Mouse (Mus musculus) lung, postnatal 36 days (tissue): ENCODE measurements at regions not wholly inside any gene's neighbourhood (a gene's known extent, or its start where the extent isn't known, plus 50 kb on each side); places are given as distances from the start of the nearest gene placed in this dataset.
A peak's percentile ranks its signal among the peaks of the same experiment; 100 is the strongest.

Experiments used
- DNase-seq: peaks from one replicate; pipeline ENCODE4 v3.0.0; 2022; ENCODE audit warnings: mixed read lengths

DNA sequence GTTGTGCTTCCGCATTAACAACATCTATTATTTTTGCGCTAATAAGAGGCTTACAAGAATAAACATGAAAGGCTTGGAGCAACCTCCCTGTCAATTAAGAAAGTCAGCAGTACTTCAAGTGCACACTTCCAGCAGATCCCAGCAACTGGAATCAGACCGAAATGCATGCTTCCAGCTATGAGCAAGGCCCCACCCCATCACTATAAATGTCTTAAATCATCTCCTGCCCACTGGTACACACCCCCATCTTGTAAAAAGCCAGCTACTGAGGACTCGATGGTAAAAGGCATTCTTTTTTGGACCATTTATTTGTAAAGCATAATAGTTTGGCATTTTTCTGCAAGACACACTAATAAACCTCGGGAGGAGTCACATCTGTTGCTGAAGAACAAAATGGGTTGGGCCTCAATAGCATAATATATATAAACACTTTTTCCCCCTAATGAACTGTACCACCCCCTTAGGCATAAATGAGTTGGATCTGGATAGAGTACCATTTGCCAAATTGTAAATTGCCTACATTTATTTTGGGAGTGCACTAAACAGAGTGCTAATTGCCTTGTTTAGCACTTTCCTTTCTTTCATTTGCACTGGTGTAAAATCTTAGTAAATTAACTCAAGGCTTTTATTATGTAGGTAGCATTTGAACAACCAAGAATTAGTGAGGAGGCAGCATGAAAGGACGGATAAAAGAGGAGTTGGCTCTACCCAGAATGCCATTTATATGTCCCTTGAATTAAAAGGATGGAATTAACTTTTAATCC is 371.8 kb downstream of the Nr2f2 start:
- no peak for DNase-seq

- no peak for DNase-seq
These were observed 373.9 kb downstream of the Nr2f2 start for GRCm38 (mm10) chr7:69992383-69993327.

- DNase-seq = no peak
These were observed 374.6 kb downstream of the Nr2f2 start for GRCm38 (mm10) chr7:69991982-69992381.

DNA sequence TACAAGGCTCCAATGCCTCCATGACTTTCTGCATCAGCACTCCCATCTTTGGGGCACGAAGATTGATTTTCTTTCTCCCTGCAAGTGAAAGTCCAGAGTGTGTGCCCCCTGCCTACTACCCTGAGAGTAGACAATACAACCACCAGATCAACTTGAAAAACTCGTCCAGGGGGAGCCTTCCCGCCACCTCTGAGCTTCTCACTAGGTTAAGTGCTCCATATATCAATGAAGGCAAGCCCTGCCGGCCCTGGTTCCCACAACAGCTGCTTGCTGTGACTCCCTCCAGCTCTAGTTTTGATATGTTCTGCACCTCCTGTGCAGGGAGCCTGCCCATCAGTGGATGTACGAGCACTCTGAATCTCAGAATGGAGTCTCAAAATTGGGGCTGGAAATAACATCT is 377.8 kb downstream of the Nr2f2 start:
- DNase-seq = no peak

- DNase-seq = no peak
These were observed 385.2 kb downstream of the Nr2f2 start for GRCm38 (mm10) chr7:69981301-69981700.

- DNase-seq = no peak
These were observed 390.2 kb downstream of the Nr2f2 start for GRCm38 (mm10) chr7:69976369-69976768.

GRCm38 (mm10) chr7:69964002-69964401 is 402.5 kb downstream of the Nr2f2 start:
- DNase-seq = peak; percentile 3

DNA sequence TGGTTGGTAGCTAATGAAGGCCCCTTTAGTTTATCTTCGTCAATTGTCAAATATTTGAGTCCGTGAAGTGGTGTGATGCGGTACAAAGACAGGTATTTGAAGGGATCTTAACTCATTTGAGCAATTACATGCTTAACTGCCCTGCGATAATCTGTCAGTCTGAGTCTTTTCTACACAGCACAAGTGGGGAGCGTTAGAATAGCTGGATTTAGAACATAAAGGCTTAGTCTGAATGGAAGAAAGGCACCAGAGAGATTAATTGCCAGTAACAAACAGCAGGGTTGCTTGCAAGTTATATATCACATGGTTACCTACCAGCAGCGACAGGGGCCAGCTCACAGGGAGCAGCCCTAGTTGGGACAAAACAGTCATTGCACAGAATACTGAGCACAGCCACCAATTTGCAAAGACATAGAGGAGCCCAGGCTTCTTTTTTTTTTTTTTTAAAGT is 416.3 kb downstream of the Nr2f2 start:
- no peak for DNase-seq

- no peak for DNase-seq
These were observed 416.9 kb downstream of the Nr2f2 start for GRCm38 (mm10) chr7:69949647-69950121.

GRCm38 (mm10) chr7:69946396-69946795 is 420.1 kb downstream of the Nr2f2 start:
- DNase-seq = no peak

DNA sequence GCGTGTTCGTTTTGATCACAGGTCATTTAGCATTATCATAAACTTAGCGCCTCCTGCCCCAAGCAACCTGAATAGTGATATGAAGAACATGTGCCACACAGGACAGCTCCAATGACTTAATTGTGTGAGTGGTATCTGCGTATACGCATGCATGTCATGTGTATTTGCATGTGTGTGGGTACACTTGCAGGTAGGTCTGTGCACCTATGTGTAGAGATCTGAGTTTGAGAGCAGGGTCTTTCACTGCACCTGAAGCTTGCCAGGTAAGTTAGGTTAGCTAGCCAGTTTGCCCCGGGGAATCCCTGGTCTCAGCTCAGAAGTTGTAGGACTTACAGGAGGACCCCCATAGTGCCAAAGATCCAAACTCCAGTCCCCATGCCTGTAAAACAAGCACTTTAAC is 424.7 kb downstream of the Nr2f2 start:
- no peak for DNase-seq

- no peak for DNase-seq
These were observed 441.3 kb downstream of the Nr2f2 start for GRCm38 (mm10) chr7:69925261-69925660.

GRCm38 (mm10) chr7:69924551-69924950 is 442.0 kb downstream of the Nr2f2 start:
- no peak for DNase-seq

DNA sequence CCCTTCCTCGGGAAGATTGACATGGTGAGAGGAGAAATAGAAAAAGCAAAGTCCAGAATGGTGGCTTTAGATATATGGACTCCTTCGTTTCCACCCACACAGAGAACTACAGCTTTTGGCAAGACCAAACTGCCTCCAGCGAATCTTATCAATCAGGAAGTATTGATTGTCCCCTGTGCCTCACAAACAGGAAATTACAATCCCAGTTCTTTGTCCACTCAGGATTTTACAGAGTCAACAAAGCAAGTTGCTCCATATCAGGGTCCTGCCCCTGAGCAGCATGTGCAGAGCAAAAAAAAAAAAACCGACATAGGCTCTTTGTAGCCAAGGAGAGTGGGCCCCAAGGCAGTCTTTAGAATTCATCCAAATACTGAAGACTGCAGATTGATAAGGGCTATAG is 454.8 kb downstream of the Nr2f2 start:
- no peak for DNase-seq

DNA sequence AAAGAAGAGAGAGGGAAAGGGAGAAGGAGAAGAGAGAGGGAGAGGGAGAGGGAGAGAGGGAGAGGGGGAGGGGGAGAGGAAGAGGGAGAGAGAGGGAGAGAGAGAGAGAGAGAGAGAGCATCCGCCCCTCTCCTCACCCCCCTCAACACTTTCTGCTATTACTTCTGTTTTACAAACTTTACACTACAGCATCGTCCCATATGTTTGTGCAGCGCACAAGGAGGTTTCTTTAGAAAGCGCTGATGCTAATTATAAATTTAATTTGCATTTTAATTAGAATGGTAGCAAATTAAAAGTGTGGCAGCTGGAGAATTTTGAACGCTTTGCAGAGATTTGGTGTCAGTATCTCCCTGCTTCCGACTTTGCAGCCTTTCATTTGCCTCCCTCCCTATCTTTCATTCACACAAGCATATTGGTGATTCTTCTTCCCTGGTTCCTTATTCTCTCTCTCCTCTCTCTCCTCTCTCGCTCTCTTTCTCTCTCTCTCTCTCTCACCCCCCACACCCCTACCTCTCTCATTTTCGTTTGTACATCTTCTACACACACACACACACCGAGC is 476.0 kb downstream of the Nr2f2 start:
- no peak for DNase-seq

GRCm38 (mm10) chr7:69888251-69888650 is 478.3 kb downstream of the Nr2f2 start:
- DNase-seq = no peak

DNA sequence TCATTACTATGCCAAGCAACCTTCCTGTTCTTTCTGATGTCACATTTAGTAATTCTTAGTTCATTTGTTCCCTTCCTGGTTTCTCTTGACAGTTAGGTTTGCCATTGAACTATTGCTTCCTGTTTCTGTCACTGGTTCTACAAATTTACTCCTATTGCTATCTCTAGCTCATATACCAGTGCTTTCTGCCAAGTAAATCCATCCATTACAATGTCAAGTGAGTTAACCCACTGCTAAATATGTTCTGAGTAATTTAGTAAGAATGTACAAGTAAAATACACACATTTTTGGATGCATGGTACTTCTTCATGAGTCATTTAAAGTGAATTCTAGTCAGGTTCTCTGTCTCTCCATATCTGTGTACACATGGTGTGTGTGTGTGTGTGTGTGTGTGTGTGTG is 489.5 kb downstream of the Nr2f2 start:
- no peak for DNase-seq

- DNase-seq = no peak
These were observed 500.7 kb downstream of the Nr2f2 start for GRCm38 (mm10) chr7:69865801-69866200.

GRCm38 (mm10) chr7:69844631-69845324 is 521.8 kb downstream of the Nr2f2 start:
- DNase-seq = no peak

GRCm38 (mm10) chr7:69837379-69837778 is 529.2 kb downstream of the Nr2f2 start:
- no peak for DNase-seq

- DNase-seq = no peak
These were observed 539.3 kb downstream of the Nr2f2 start for GRCm38 (mm10) chr7:69827251-69827650.

DNA sequence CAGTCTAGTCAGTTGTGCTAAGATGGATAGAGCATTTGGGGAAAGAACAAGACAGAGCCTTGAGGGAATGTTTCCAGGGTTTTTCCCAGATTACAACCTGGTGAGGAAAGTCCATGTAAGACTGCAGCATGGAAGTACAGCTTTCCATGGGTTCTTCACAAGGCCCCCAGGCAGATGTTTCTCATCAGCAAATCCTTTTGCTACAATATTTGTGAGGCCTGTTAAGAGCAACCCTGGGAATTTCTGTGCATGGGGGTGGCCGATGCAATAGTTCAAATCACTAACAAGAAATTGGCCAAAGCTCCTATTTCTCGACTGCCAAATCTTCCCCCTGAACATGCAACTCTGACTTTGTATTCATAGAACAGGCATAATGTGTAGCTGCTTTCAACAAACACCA is 546.0 kb downstream of the Nr2f2 start:
- DNase-seq = no peak

GRCm38 (mm10) chr7:69812301-69812700 is 554.2 kb downstream of the Nr2f2 start:
- no peak for DNase-seq
